Mouse (Mus musculus): ENCODE measurements around the gene Ptprc. TPM values are rescaled to one million over a fixed set of nuclear protein-coding genes. Genes with fewer than 3 reads are reported as not detected.

The Ptprc gene
- polyA plus RNA-seq (2015; fragmentation: Nextera tagmentation; extraction: Ambion mirVana): 3.7 and 4.6 TPM in 2 replicates

DNA sequence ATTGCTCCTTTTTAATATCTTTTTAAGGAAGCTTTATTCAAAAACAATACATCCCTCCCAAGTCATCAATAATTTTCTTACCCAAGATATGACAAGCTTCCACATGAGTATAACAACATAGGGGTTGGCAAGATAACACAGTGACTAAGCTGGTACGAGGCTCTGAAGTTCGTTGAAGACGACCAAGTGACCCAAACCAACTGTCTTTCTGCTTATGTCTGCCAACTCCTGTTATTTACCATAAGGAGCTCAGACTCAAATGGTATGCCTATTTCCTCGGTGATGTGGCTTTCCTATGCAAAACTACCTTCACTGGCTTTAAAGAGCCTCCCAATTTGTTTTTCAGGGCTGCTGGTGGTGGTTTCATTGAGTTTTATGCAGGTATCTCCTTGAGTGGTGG lies at the start of gene Ptprc:
Gene Ptprc (minus strand): TSS at position 215 of the 400 bp plus-strand sequence.
- Histone ChIP-seq H3K9me3 (no peaks in the 10 kb centered on the region), H3K4me3 (no peak within 1 kb of the TSS), H3K4me2 (no peak within 1 kb of the TSS), H3K27me3 (no peaks in the 10 kb centered on the region), H3K4me1 (no peaks in the 10 kb centered on the region), H3K36me3 (no peaks in the 10 kb centered on the region), H3K27ac (no peak within 1 kb of the TSS), H3K9ac (no peak within 1 kb of the TSS)
- 76% methylated on average over 4 of the region's 4 CpGs for WGBS
- no peak for ATAC-seq (ENCODE audit: insufficient number of reproducible peaks, low FRiP score, low TSS enrichment, low read depth)

DNA sequence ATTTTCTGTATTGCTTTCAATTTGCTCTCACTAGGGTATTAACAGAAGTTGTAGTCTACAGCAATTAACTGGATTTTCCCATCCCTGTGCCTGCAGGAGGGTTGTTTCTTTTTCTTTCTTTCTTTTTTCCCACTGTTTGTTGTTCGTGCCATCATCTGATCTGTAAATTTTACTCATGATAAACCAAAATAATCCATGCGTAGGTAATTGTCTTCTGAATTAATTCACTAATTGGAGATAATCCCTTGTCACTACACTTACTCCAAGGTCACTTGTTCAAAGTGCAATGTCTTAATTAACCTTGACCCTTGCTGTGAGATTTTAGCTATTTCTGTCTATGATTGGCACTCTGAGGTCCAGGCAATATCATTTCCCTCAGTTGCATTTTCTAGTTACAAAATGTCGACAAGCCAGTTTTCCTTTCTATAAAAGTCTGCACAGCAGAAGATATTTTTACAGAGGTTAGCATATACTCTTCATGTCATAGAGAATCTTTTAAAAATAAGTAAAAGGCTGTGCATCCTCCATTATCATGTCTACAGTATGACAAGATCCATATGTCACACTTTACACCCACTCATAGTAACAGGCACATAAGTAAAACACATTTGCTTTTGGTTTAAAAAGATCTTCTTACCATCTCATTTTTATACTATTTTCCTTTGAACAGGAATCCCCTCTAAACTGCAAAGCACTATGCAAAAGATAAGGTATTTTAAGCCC lies 39.4 kb upstream of the Ptprc start:
- no peaks in the 10 kb centered on the region for H3K27me3 ChIP-seq
- no peak overlapping the region for H3K27ac ChIP-seq
- 62% methylated on average over 3 of the region's 3 CpGs for WGBS
- H3K9me3 ChIP-seq: no peaks in the 10 kb centered on the region
- H3K4me2 ChIP-seq: no peak overlapping the region
- H3K9ac ChIP-seq: no peak overlapping the region
- no peak overlapping the region for H3K4me3 ChIP-seq
- H3K4me1 ChIP-seq: no peaks in the 10 kb centered on the region
- H3K36me3 ChIP-seq: no peaks in the 10 kb centered on the region
- ATAC-seq (ENCODE audit: insufficient number of reproducible peaks, low FRiP score, low TSS enrichment, low read depth): no peak

DNA sequence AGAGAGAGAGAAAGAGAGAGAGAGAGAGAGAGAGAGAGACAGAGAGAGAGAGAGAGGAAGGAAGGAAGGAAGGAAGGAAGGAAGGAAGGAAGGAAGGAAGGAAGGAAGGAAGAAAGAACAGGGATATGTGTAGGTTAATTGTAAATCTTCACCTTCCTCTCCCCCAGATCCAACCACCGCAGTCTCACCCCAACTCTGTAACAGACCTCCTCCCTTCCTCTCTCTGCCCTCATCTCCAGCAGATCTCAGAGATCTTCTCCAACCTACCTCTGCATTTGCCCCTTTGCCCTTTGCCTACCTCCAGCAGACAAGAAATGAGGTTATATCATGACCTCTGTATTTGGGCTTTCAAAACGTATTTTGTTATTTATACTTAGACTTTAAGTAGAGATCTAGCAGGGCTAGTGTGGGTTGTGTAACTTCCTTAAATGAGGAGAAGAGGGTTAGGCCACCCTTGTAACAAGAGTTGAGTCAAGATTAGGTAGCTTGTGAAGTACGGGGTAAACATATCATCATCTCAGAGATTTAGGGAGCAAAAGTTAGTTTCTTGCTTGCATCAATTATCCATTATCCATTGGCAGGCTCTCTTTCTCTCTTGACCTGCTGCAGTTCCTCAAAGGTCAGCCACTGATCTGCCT lies 35.0 kb upstream of the Ptprc start:
- H3K36me3 ChIP-seq: no peaks in the 10 kb centered on the region
- no peak for ATAC-seq (ENCODE audit: insufficient number of reproducible peaks, low FRiP score, low TSS enrichment, low read depth)
- no peak overlapping the region for H3K4me3 ChIP-seq
- H3K4me1 ChIP-seq: no peaks in the 10 kb centered on the region
- H3K27ac ChIP-seq: no peak overlapping the region
- no peaks in the 10 kb centered on the region for H3K27me3 ChIP-seq
- no peak overlapping the region for H3K9ac ChIP-seq
- H3K4me2 ChIP-seq: no peak overlapping the region
- 82% methylated on average over 3 of the region's 3 CpGs for WGBS
- no peaks in the 10 kb centered on the region for H3K9me3 ChIP-seq

DNA sequence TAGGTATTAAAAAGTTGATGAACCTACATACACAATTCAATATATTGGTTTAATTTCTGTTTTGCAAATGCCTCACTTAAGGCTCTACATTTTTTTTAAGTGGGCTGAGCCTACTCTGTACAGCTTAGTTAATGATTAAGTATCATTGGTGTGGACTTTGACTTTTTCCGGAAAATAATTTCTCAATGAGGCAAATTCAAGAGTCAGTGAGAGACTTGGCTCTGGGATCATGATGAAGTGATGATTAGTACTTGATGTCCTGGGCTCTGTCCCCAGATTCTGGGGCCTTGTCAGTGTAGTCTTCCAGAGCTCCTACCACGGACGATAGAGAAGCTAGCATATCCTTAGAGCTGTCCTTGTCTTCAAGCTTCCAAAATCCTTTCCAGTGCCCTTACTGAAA lies 34.2 kb upstream of the Ptprc start:
- Histone ChIP-seq H3K36me3 (no peaks in the 10 kb centered on the region), H3K27me3 (no peaks in the 10 kb centered on the region), H3K4me3 (no peak overlapping the region), H3K27ac (no peak overlapping the region), H3K9me3 (no peaks in the 10 kb centered on the region), H3K4me2 (no peak overlapping the region), H3K4me1 (no peaks in the 10 kb centered on the region), H3K9ac (no peak overlapping the region)
- ATAC-seq (ENCODE audit: insufficient number of reproducible peaks, low FRiP score, low TSS enrichment, low read depth): no peak
- 85% methylated on average over 3 of the region's 3 CpGs for WGBS

DNA sequence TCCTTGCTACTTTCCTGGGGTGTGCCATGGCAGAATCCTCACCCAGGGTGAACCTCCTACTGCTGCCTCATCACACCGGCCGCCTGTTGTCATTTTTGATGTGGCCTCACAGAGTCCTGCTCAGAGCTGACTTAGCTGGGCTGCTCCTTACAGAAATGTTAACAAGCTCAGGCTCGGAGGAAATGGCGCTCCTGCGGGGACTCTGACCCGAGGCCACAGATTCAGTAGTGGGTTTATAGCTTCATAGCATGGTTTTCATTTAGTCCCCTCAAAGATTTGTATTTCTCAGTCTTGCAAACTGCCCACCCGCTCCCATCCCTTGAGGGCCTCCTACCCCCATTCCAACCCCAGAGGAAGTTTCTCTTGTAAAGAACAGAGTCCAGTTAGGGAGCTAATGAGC lies 30.5 kb upstream of the Ptprc start:
- 29% methylated on average over 7 of the region's 7 CpGs for WGBS
- H3K4me2 ChIP-seq: no peak overlapping the region

DNA sequence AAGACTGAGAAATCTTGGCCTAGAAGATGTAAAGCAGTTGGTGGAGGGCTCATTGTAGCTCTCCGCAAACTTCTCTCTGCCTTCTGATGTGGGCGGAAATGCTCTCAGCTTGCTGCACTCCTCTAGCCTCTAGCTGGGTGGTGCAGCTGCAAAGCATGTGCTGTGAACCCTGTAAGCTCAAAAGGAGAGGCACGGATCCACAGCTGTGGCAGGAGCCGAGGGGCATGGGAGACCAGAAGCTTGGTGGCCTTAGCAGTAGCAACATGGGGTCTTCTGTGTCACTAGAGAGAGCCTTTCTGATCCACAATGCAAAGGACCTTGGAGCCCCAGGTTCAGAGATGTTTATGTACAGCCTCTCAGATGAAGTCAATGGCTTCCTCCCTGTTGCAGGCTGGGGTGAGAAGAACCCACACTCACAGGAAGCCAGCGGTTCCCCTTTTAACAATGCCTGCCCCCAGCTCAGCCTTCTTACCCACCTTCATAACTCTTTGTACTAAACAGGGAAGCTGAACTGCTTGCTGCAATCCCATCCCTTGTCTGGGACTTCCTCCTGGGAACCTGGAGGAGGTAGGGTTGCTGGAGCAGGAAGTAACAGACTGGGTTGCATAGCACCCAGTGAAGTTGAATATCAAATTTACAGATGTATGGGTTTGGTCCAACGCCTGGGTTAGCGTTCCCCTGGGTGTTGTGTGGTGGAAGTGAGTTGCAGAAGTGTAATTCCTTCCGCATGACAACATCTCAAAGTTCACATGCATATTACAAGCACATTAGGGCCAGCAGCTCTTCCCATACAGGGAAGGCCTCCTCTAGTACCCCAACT lies 16.4 kb upstream of the Ptprc start:
- H3K9me3 ChIP-seq: no peaks in the 10 kb centered on the region
- H3K27ac ChIP-seq: no peak overlapping the region
- H3K4me2 ChIP-seq: no peak overlapping the region
- no peak overlapping the region for H3K4me3 ChIP-seq
- no peak overlapping the region for H3K9ac ChIP-seq
- WGBS: 56% methylated on average over 8 of the region's 8 CpGs
- ATAC-seq (ENCODE audit: insufficient number of reproducible peaks, low FRiP score, low TSS enrichment, low read depth): no peak
- H3K4me1 ChIP-seq: peaks cover 5% of the 10 kb centered on the region; the same call in 1 of the 2 replicates
- H3K36me3 ChIP-seq: no peaks in the 10 kb centered on the region
- H3K27me3 ChIP-seq: no peaks in the 10 kb centered on the region

More for the DNA sequence above, 30.5 kb upstream of the Ptprc start:
- no peaks in the 10 kb centered on the region for H3K36me3 ChIP-seq
- no peak overlapping the region for H3K27ac ChIP-seq
- H3K9ac ChIP-seq: no peak overlapping the region
- no peaks in the 10 kb centered on the region for H3K27me3 ChIP-seq
- H3K9me3 ChIP-seq: no peaks in the 10 kb centered on the region
- ATAC-seq (ENCODE audit: insufficient number of reproducible peaks, low FRiP score, low TSS enrichment, low read depth): no peak
- no peaks in the 10 kb centered on the region for H3K4me1 ChIP-seq
- no peak overlapping the region for H3K4me3 ChIP-seq

DNA sequence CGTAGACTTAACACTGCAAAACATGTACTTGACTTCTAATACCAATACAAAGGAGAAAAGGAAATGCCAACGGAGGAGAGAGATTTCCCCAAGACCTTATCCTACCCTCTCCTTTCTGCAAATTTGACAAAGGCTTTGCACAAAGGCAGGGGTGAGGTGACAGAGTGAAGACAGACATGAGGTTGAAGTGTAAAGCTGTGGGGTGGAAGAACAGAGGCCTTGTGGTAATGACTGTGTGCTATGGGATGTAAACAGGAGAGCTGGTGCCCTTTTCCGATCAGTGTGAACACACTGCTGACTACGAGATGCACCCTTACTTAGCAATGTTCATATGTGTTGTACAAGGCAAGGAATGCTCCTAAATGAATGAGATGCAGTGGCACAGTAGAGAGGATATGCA lies 12.6 kb upstream of the Ptprc start:
- no peaks in the 10 kb centered on the region for H3K9me3 ChIP-seq
- no peak for ATAC-seq (ENCODE audit: insufficient number of reproducible peaks, low FRiP score, low TSS enrichment, low read depth)
- H3K4me3 ChIP-seq: no peak overlapping the region
- H3K27me3 ChIP-seq: no peaks in the 10 kb centered on the region
- H3K27ac ChIP-seq: no peak overlapping the region
- peaks cover 5% of the 10 kb centered on the region; the same call in 1 of the 2 replicates for H3K4me1 ChIP-seq
- no peak overlapping the region for H3K4me2 ChIP-seq
- 90% methylated on average over 4 of the region's 4 CpGs for WGBS
- H3K36me3 ChIP-seq: no peaks in the 10 kb centered on the region
- no peak overlapping the region for H3K9ac ChIP-seq

DNA sequence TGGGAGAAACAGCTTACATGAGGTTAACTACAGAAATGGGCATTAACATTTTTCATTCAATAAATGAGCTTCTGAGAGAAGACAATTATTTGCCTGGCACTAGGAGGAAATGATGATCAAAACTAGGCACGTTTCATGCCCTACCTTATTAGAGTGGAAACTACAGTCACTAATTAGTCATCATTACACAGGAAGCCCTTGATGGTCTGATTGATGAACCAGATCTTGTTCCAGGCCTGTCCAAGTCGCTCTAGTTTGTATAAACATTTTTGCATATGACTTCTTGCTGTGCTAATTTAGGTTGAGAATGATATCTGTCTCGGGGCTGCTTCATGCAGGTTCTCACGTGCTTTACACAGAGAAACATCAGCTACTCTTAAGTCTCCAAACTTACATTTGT lies 10.4 kb upstream of the Ptprc start:
- Histone ChIP-seq H3K4me3 (no peak overlapping the region), H3K27me3 (no peaks in the 10 kb centered on the region), H3K9ac (no peak overlapping the region), H3K36me3 (no peaks in the 10 kb centered on the region), H3K27ac (no peak overlapping the region), H3K4me1 (no peaks in the 10 kb centered on the region), H3K4me2 (no peak overlapping the region), H3K9me3 (no peaks in the 10 kb centered on the region)
- no peak for ATAC-seq (ENCODE audit: insufficient number of reproducible peaks, low FRiP score, low TSS enrichment, low read depth)
- 58% methylated on average over 4 of the region's 4 CpGs for WGBS

DNA sequence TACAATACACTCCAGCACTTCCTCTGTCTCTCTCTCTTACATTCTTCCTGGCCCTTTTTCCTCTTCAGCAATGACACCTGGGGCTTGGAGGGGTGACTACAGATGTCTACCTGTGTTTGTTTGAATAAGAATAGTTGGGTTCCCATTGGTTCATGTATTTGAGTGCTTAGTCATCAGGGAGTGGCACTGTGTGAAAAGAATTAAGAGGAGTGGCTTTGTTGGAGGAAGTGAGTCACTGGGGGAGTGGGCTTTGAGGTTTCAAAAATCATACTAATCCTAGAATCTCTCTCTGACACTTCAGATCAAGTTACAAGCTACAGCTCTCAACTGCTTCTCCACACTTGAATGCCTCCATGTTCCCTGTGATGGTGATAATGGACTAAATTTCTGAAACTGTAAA lies 4.6 kb upstream of the Ptprc start:
- Histone ChIP-seq H3K9me3 (no peaks in the 10 kb centered on the region), H3K27me3 (no peaks in the 10 kb centered on the region), H3K27ac (no peak overlapping the region), H3K4me1 (no peaks in the 10 kb centered on the region), H3K4me3 (no peak overlapping the region), H3K9ac (no peak overlapping the region), H3K4me2 (no peak overlapping the region), H3K36me3 (no peaks in the 10 kb centered on the region)
- no peak for ATAC-seq (ENCODE audit: insufficient number of reproducible peaks, low FRiP score, low TSS enrichment, low read depth)

DNA sequence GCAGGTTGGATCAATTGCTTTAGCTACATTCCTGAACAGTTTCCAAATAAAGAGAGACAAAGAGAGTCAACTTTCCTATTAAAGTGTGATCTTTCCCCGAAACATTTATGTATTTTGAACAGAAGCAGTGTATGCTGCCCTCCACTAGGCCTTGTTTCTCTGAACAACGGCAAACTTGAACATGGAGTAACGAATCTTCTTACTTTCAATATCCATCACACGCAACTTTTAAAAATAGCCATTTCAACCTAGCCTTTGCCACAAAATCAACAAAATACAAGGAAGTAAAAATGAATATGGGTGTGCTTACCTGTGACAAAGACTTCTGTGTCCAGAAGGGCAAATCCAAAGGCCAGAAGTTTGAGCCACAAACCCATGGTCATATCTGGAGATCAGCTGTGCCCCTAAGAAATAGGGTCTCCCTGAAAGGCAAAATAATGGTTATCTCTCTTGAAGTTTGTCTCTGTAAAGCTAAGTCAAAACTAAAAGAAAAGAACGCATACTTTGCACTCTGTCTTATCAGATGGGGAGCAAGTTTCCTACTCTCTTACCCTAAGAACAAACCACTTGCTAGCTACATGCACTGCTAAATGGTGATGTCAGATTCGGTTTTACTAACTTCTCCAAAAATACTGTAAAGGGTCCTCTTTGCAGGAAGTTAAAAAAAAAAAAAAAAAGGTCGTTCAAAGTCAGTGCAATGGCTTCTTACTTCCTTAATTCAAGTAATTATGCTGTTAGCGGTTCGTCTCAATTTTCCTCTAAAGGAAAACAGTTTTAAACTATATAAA lies 609 bp downstream of the Ptprc start:
- H3K9me3 ChIP-seq: no peaks in the 10 kb centered on the region
- no peaks in the 10 kb centered on the region for H3K27me3 ChIP-seq
- no peak overlapping the region for H3K27ac ChIP-seq
- no peaks in the 10 kb centered on the region for H3K4me1 ChIP-seq
- WGBS: 84% methylated on average over 9 of the region's 9 CpGs
- H3K4me2 ChIP-seq: no peak overlapping the region
- no peak overlapping the region for H3K9ac ChIP-seq
- no peak for ATAC-seq (ENCODE audit: insufficient number of reproducible peaks, low FRiP score, low TSS enrichment, low read depth)
- H3K36me3 ChIP-seq: no peaks in the 10 kb centered on the region
- no peak overlapping the region for H3K4me3 ChIP-seq

DNA sequence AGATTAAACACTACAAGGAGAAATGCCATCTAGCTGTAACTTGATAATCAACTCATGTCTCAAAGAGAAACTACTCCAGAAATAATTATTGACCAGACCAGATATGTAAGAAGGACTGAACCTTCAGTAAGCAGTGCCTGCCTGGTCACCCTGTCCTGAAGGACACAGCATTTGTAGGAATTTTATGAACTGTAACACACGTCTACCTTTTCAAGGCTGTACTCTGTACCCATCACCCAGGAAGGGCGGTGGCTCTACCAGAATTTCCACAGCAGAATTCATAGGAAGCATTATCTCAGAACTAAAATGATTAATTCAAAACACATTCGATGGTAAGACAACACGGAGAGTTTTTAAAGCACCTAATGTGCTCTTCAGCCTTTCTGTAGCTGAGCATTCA lies 1.4 kb downstream of the Ptprc start:
- ATAC-seq (ENCODE audit: insufficient number of reproducible peaks, low FRiP score, low TSS enrichment, low read depth): no peak
- H3K4me1 ChIP-seq: no peaks in the 10 kb centered on the region
- no peak overlapping the region for H3K9ac ChIP-seq
- 81% methylated on average over 4 of the region's 4 CpGs for WGBS
- H3K9me3 ChIP-seq: no peaks in the 10 kb centered on the region
- no peak overlapping the region for H3K4me3 ChIP-seq
- H3K27ac ChIP-seq: no peak overlapping the region
- no peak overlapping the region for H3K4me2 ChIP-seq
- no peaks in the 10 kb centered on the region for H3K27me3 ChIP-seq
- no peaks in the 10 kb centered on the region for H3K36me3 ChIP-seq
